38 mouse cellular contexts compared by ENCODE assay signal in genomic region chr14:32097691-32098090, GRCm38 (mm10). TPM values are rescaled to one million over a fixed set of nuclear protein-coding genes. Genes with fewer than 3 reads are reported as not detected.
"Had no signal": no experiment of that assay in that cellular context is flagged by ENCODE, and none has a peak within 500 bp of the region (broad histone marks: within the 10 kb centered on the region; RNA-seq: fewer than 3 reads in every experiment).

No protein-coding gene starts in this region.

- ATAC-seq: forebrain, embryonic 13.5 days; forebrain, embryonic 15.5 days; forebrain, embryonic 16.5 days; forebrain, postnatal 0 days had no signal

- H3K4me2 ChIP-seq: embryonic facial prominence, embryonic 12.5 days; embryonic facial prominence, embryonic 13.5 days; embryonic facial prominence, embryonic 15.5 days; forebrain, embryonic 12.5 days; forebrain, embryonic 13.5 days; forebrain, embryonic 15.5 days had no signal

- H3K9ac ChIP-seq: embryonic facial prominence, embryonic 12.5 days; embryonic facial prominence, embryonic 13.5 days; embryonic facial prominence, embryonic 15.5 days; forebrain, embryonic 12.5 days; forebrain, embryonic 13.5 days; forebrain, embryonic 15.5 days; forebrain, postnatal 0 days had no signal

- H3K27me3 ChIP-seq: embryonic facial prominence, embryonic 12.5 days; embryonic facial prominence, embryonic 13.5 days; embryonic facial prominence, embryonic 15.5 days; forebrain, embryonic 12.5 days; forebrain, embryonic 13.5 days; forebrain, embryonic 15.5 days had no signal

- DNase-seq: cerebellum, adult 18-20 months; cerebellum, adult 2 months; cerebellum, adult 8-10 months; cerebellum, adult 9-10 months; cerebellum, adult 9-11 months; cerebellum, postnatal 10 days; cerebellum, postnatal 14 days; cerebellum, postnatal 25 days; cerebellum, postnatal 36 days; embryo, embryonic 11 days; forebrain, postnatal 0 days; gastrocnemius, adult 2 months; gastrocnemius, postnatal 10 days; gastrocnemius, postnatal 14 days; gastrocnemius, postnatal 25 days; gastrocnemius, postnatal 36 days; heart, adult 2 months had no signal

- H3K4me3 ChIP-seq: embryonic facial prominence, embryonic 10.5 days; embryonic facial prominence, embryonic 12.5 days; embryonic facial prominence, embryonic 13.5 days; embryonic facial prominence, embryonic 15.5 days; erythroblast, embryonic 14.5 days; forebrain, embryonic 10.5 days; forebrain, embryonic 12.5 days; forebrain, embryonic 13.5 days; forebrain, embryonic 15.5 days; gastrocnemius, adult 2 months; heart, adult 2 months had no signal

- H3K9me3 ChIP-seq: embryonic facial prominence, embryonic 10.5 days; embryonic facial prominence, embryonic 12.5 days; embryonic facial prominence, embryonic 13.5 days; embryonic facial prominence, embryonic 15.5 days; forebrain, embryonic 10.5 days; forebrain, embryonic 12.5 days; forebrain, embryonic 13.5 days; forebrain, embryonic 15.5 days had no signal

- H3K27ac ChIP-seq: embryonic facial prominence, embryonic 10.5 days; embryonic facial prominence, embryonic 12.5 days; embryonic facial prominence, embryonic 13.5 days; embryonic facial prominence, embryonic 15.5 days; forebrain, embryonic 10.5 days; forebrain, embryonic 12.5 days; forebrain, embryonic 13.5 days; forebrain, embryonic 15.5 days; gastrocnemius, adult 2 months; heart, adult 2 months had no signal

- H3K4me1 ChIP-seq: embryonic facial prominence, embryonic 10.5 days; embryonic facial prominence, embryonic 12.5 days; embryonic facial prominence, embryonic 13.5 days; embryonic facial prominence, embryonic 15.5 days; forebrain, embryonic 10.5 days; forebrain, embryonic 12.5 days; forebrain, embryonic 13.5 days; forebrain, embryonic 15.5 days had no signal

RNA-seq across cellular contexts. Expression of gene Msmb, which starts 44.1 kb away (rescaled TPM):
- total RNA-seq: common myeloid progenitor, adult 5-6 weeks; forebrain, postnatal 0 days; gastrocnemius, adult 18-20 months; gastrocnemius, adult 2 months; gastrocnemius, adult 8-10 months; gastrocnemius, postnatal 10 days; gastrocnemius, postnatal 14 days; gastrocnemius, postnatal 25 days; gastrocnemius, postnatal 36 days; gastrocnemius, postnatal 4 days; granulocyte monocyte progenitor cell, adult 5-6 weeks; heart, adult 2 months; heart, adult 8-10 months had no signal
- polyA plus RNA-seq: cerebellum, adult 2 months; cortical plate, adult 2 months; embryonic facial prominence, embryonic 10.5 days; embryonic facial prominence, embryonic 11.5 days; embryonic facial prominence, embryonic 12.5 days; embryonic facial prominence, embryonic 13.5 days; embryonic facial prominence, embryonic 14.5 days; embryonic facial prominence, embryonic 15.5 days; erythroblast, embryonic 14.5 days; forebrain, embryonic 10.5 days; forebrain, embryonic 12.5 days; forebrain, embryonic 13.5 days; forebrain, embryonic 15.5 days; forebrain, embryonic 16.5 days; forebrain, postnatal 0 days; frontal cortex, adult 2 months; gonadal fat pad, adult 2 months; heart, adult 2 months had no signal
